Mouse (Mus musculus) cerebellum, postnatal 4 days (tissue): ENCODE data around the gene Macf1.

Experiments used
- DNase-seq, 2 experiments: peaks; one replicate each; pipeline ENCODE4 v3.0.0; 2022; ENCODE audit warnings: low spot score in 2 of 2, mixed read lengths in 1 of 2

The Macf1 gene

GRCm38 (mm10) chr4:123308292-123308691, 375.9 kb downstream of the Macf1 start:
- DNase-seq, result no peak

- DNase-seq, result peak in 1 of 2 experiments; percentile 45
Measured at GRCm38 (mm10) chr4:123306999-123307398, 377.2 kb downstream of the Macf1 start.

- no peak for DNase-seq
Measured at GRCm38 (mm10) chr4:123305789-123306188, 378.4 kb downstream of the Macf1 start.
